Mouse (Mus musculus): Measurements from ENCODE around the gene Slit1. TPM values are rescaled to one million over a fixed set of nuclear protein-coding genes. Genes with fewer than 3 reads are reported as not detected.

Gene Slit1
- polyA plus RNA-seq, 1 experiment from 2014 or later, result 0.07 TPM

GRCm38 (mm10) chr19:41716233-41717218 is 26.9 kb downstream of the Slit1 start:
- Histone ChIP-seq H3K9ac (no peak overlapping the region), H3K4me3 (no peak overlapping the region), H3K9me3 (replicated peaks) (no peaks in the 10 kb centered on the region), H3K4me2 (no peak overlapping the region), H3K4me1 (no peaks in the 10 kb centered on the region), H3K27ac (no peak overlapping the region), H3K36me3 (no peaks in the 10 kb centered on the region), H3K27me3 (replicated peaks) (peaks cover 26% of the 10 kb centered on the region)
- no peak for ATAC-seq
- 55% methylated on average over 19 of the region's 19 CpGs for WGBS (ENCODE audit: insufficient replicate concordance)

GRCm38 (mm10) chr19:41714431-41714917 is 29.0 kb downstream of the Slit1 start:
- no peak overlapping the region for H3K4me2 ChIP-seq
- no peaks in the 10 kb centered on the region for H3K9me3 ChIP-seq (replicated peaks)
- peaks cover 29% of the 10 kb centered on the region for H3K27me3 ChIP-seq (replicated peaks)
- H3K36me3 ChIP-seq, result no peaks in the 10 kb centered on the region
- no peaks in the 10 kb centered on the region for H3K4me1 ChIP-seq
- no peak overlapping the region for H3K4me3 ChIP-seq
- no peak for ATAC-seq
- H3K27ac ChIP-seq, result no peak overlapping the region
- no peak overlapping the region for H3K9ac ChIP-seq
- 65% methylated on average over 9 of the region's 9 CpGs for WGBS (ENCODE audit: insufficient replicate concordance)

GRCm38 (mm10) chr19:41712829-41713228 is 30.6 kb downstream of the Slit1 start:
- peaks cover 22% of the 10 kb centered on the region for H3K27me3 ChIP-seq (replicated peaks)
- ATAC-seq, result no peak
- WGBS (ENCODE audit: insufficient replicate concordance), result 76% methylated on average over 8 of the region's 8 CpGs
- H3K4me3 ChIP-seq, result no peak overlapping the region
- H3K36me3 ChIP-seq, result no peaks in the 10 kb centered on the region
- H3K9me3 ChIP-seq (replicated peaks), result no peaks in the 10 kb centered on the region
- H3K9ac ChIP-seq, result no peak overlapping the region
- H3K4me1 ChIP-seq, result no peaks in the 10 kb centered on the region
- H3K27ac ChIP-seq, result no peak overlapping the region
- no peak overlapping the region for H3K4me2 ChIP-seq

GRCm38 (mm10) chr19:41711665-41712064 is 31.8 kb downstream of the Slit1 start:
- no peak overlapping the region for H3K4me3 ChIP-seq
- no peak overlapping the region for H3K9ac ChIP-seq
- no peak overlapping the region for H3K27ac ChIP-seq
- ATAC-seq, result no peak
- WGBS (ENCODE audit: insufficient replicate concordance), result 69% methylated on average over 9 of the region's 9 CpGs
- H3K4me2 ChIP-seq, result no peak overlapping the region
- no peaks in the 10 kb centered on the region for H3K36me3 ChIP-seq
- H3K9me3 ChIP-seq (replicated peaks), result no peaks in the 10 kb centered on the region
- H3K4me1 ChIP-seq, result no peaks in the 10 kb centered on the region
- H3K27me3 ChIP-seq (replicated peaks), result peaks cover 11% of the 10 kb centered on the region; the same call in 1 of the 2 replicates

- no peak overlapping the region for H3K27ac ChIP-seq
- peaks cover 22% of the 10 kb centered on the region for H3K27me3 ChIP-seq (replicated peaks)
- 72% methylated on average over 12 of the region's 12 CpGs for WGBS (ENCODE audit: insufficient replicate concordance)
- no peak overlapping the region for H3K9ac ChIP-seq
- no peaks in the 10 kb centered on the region for H3K9me3 ChIP-seq (replicated peaks)
- no peak for ATAC-seq
- H3K4me2 ChIP-seq, result no peak overlapping the region
- no peak overlapping the region for H3K4me3 ChIP-seq
- H3K36me3 ChIP-seq, result no peaks in the 10 kb centered on the region
- no peaks in the 10 kb centered on the region for H3K4me1 ChIP-seq
These were observed 33.8 kb downstream of the Slit1 start for GRCm38 (mm10) chr19:41709497-41710165.

GRCm38 (mm10) chr19:41707850-41708249 is 35.6 kb downstream of the Slit1 start:
- peaks cover 25% of the 10 kb centered on the region for H3K27me3 ChIP-seq (replicated peaks)
- no peaks in the 10 kb centered on the region for H3K4me1 ChIP-seq
- no peaks in the 10 kb centered on the region for H3K9me3 ChIP-seq (replicated peaks)
- H3K4me2 ChIP-seq, result no peak overlapping the region
- H3K27ac ChIP-seq, result no peak overlapping the region
- ATAC-seq, result no peak
- no peak overlapping the region for H3K4me3 ChIP-seq
- H3K36me3 ChIP-seq, result no peaks in the 10 kb centered on the region
- H3K9ac ChIP-seq, result no peak overlapping the region
- WGBS (ENCODE audit: insufficient replicate concordance), result 66% methylated on average over 12 of the region's 12 CpGs

GRCm38 (mm10) chr19:41706094-41706828 is 37.2 kb downstream of the Slit1 start:
- ATAC-seq, result no peak
- no peaks in the 10 kb centered on the region for H3K9me3 ChIP-seq (replicated peaks)
- no peak overlapping the region for H3K9ac ChIP-seq
- no peaks in the 10 kb centered on the region for H3K36me3 ChIP-seq
- no peak overlapping the region for H3K4me2 ChIP-seq
- H3K27me3 ChIP-seq (replicated peaks), result peaks cover 24% of the 10 kb centered on the region
- H3K4me1 ChIP-seq, result no peaks in the 10 kb centered on the region
- no peak overlapping the region for H3K27ac ChIP-seq
- WGBS (ENCODE audit: insufficient replicate concordance), result 67% methylated on average over 17 of the region's 17 CpGs
- no peak overlapping the region for H3K4me3 ChIP-seq

GRCm38 (mm10) chr19:41705416-41705815 is 38.0 kb downstream of the Slit1 start:
- Histone ChIP-seq H3K27me3 (replicated peaks) (peaks cover 21% of the 10 kb centered on the region), H3K9ac (no peak overlapping the region), H3K36me3 (no peaks in the 10 kb centered on the region), H3K4me2 (no peak overlapping the region), H3K9me3 (replicated peaks) (no peaks in the 10 kb centered on the region), H3K27ac (no peak overlapping the region), H3K4me3 (no peak overlapping the region), H3K4me1 (no peaks in the 10 kb centered on the region)
- no peak for ATAC-seq
- WGBS (ENCODE audit: insufficient replicate concordance), result 60% methylated on average over 12 of the region's 12 CpGs

GRCm38 (mm10) chr19:41702638-41703037 is 40.8 kb downstream of the Slit1 start:
- Histone ChIP-seq H3K4me2 (no peak overlapping the region), H3K9me3 (replicated peaks) (no peaks in the 10 kb centered on the region), H3K27ac (no peak overlapping the region), H3K4me1 (no peaks in the 10 kb centered on the region), H3K9ac (no peak overlapping the region), H3K27me3 (replicated peaks) (peaks cover 29% of the 10 kb centered on the region), H3K36me3 (no peaks in the 10 kb centered on the region), H3K4me3 (no peak overlapping the region)
- 65% methylated on average over 6 of the region's 6 CpGs for WGBS (ENCODE audit: insufficient replicate concordance)
- ATAC-seq, result no peak

- peaks cover 7% of the 10 kb centered on the region; the same call in 1 of the 2 replicates for H3K4me1 ChIP-seq
- H3K9ac ChIP-seq, result no peak overlapping the region
- no peak overlapping the region for H3K4me2 ChIP-seq
- WGBS (ENCODE audit: insufficient replicate concordance), result 63% methylated on average over 5 of the region's 5 CpGs
- ATAC-seq, result no peak
- H3K9me3 ChIP-seq (replicated peaks), result no peaks in the 10 kb centered on the region
- H3K27ac ChIP-seq, result no peak overlapping the region
- no peaks in the 10 kb centered on the region for H3K36me3 ChIP-seq
- no peak overlapping the region for H3K4me3 ChIP-seq
- peaks cover 21% of the 10 kb centered on the region for H3K27me3 ChIP-seq (replicated peaks)
These were observed 44.5 kb downstream of the Slit1 start for GRCm38 (mm10) chr19:41698857-41699424.

GRCm38 (mm10) chr19:41697807-41698515 is 45.5 kb downstream of the Slit1 start:
- no peak overlapping the region for H3K4me2 ChIP-seq
- H3K27ac ChIP-seq, result no peak overlapping the region
- WGBS (ENCODE audit: insufficient replicate concordance), result 65% methylated on average over 6 of the region's 6 CpGs
- H3K9me3 ChIP-seq (replicated peaks), result no peaks in the 10 kb centered on the region
- H3K4me3 ChIP-seq, result no peak overlapping the region
- H3K27me3 ChIP-seq (replicated peaks), result peaks cover 31% of the 10 kb centered on the region
- no peak for ATAC-seq
- H3K4me1 ChIP-seq, result peaks cover 7% of the 10 kb centered on the region; the same call in 1 of the 2 replicates
- H3K9ac ChIP-seq, result no peak overlapping the region
- H3K36me3 ChIP-seq, result no peaks in the 10 kb centered on the region

Measured in liver, embryonic 12.5 days (tissue).